Mouse (Mus musculus): ENCODE data around the gene Tom1l2.

The Tom1l2 gene

GRCm38 (mm10) chr11:60265271-60265985, 87.3 kb downstream of the Tom1l2 start:
- no peak for DNase-seq (ENCODE audit: low read depth, low spot score)

- no peak for DNase-seq (ENCODE audit: low read depth, low spot score)
Observed at GRCm38 (mm10) chr11:60264651-60265050, 88.1 kb downstream of the Tom1l2 start.

GRCm38 (mm10) chr11:60262396-60262795, 90.3 kb downstream of the Tom1l2 start:
- no peak for DNase-seq (ENCODE audit: low read depth, low spot score)

- DNase-seq (ENCODE audit: low read depth, low spot score), result no peak
Observed at GRCm38 (mm10) chr11:60260743-60261142, 92.0 kb downstream of the Tom1l2 start.

- no peak for DNase-seq (ENCODE audit: low read depth, low spot score)
Observed at GRCm38 (mm10) chr11:60257696-60258095, 95.0 kb downstream of the Tom1l2 start.

- no peak for DNase-seq (ENCODE audit: low read depth, low spot score)
Observed at GRCm38 (mm10) chr11:60256713-60257112, 96.0 kb downstream of the Tom1l2 start.

- no peak for DNase-seq (ENCODE audit: low read depth, low spot score)
Observed at GRCm38 (mm10) chr11:60256176-60256681, 96.5 kb downstream of the Tom1l2 start.

- DNase-seq (ENCODE audit: low read depth, low spot score), result no peak
Observed at GRCm38 (mm10) chr11:60255639-60256038, 97.1 kb downstream of the Tom1l2 start.

- DNase-seq (ENCODE audit: low read depth, low spot score), result no peak
Observed at GRCm38 (mm10) chr11:60255181-60255580, 97.5 kb downstream of the Tom1l2 start.

GRCm38 (mm10) chr11:60254308-60254707, 98.4 kb downstream of the Tom1l2 start:
- no peak for DNase-seq (ENCODE audit: low read depth, low spot score)

- DNase-seq (ENCODE audit: low read depth, low spot score), result no peak
Observed at GRCm38 (mm10) chr11:60253546-60253945, 99.2 kb downstream of the Tom1l2 start.

- DNase-seq (ENCODE audit: low read depth, low spot score), result peak; percentile 22
Observed at GRCm38 (mm10) chr11:60250971-60251643, 101.6 kb downstream of the Tom1l2 start.

- DNase-seq (ENCODE audit: low read depth, low spot score), result no peak
Observed at GRCm38 (mm10) chr11:60249885-60250284, 102.8 kb downstream of the Tom1l2 start.

GRCm38 (mm10) chr11:60248596-60249404, 103.9 kb downstream of the Tom1l2 start:
- DNase-seq (ENCODE audit: low read depth, low spot score), result no peak

GRCm38 (mm10) chr11:60247753-60248550, 104.8 kb downstream of the Tom1l2 start:
- no peak for DNase-seq (ENCODE audit: low read depth, low spot score)

- no peak for DNase-seq (ENCODE audit: low read depth, low spot score)
Observed at GRCm38 (mm10) chr11:60246077-60246476, 106.6 kb downstream of the Tom1l2 start.

GRCm38 (mm10) chr11:60244503-60245143, 108.1 kb downstream of the Tom1l2 start:
- no peak for DNase-seq (ENCODE audit: low read depth, low spot score)

GRCm38 (mm10) chr11:60240509-60240908, 112.2 kb downstream of the Tom1l2 start:
- no peak for DNase-seq (ENCODE audit: low read depth, low spot score)

GRCm38 (mm10) chr11:60235351-60235750, 117.4 kb downstream of the Tom1l2 start:
- DNase-seq (ENCODE audit: low read depth, low spot score), result no peak

GRCm38 (mm10) chr11:60233235-60233634, 119.5 kb downstream of the Tom1l2 start:
- DNase-seq (ENCODE audit: low read depth, low spot score), result no peak

Data from c-Kit-negative CD71-positive TER-119-positive erythroid progenitor cells, embryonic 14.5 days (primary cell).